Mouse (Mus musculus) liver, embryonic 14.5 days (tissue): ENCODE data around the gene Atg101.

ENCODE experiments used
- CTCF ChIP-seq: IDR thresholded peaks from 2 replicates; pipeline ENCODE4 v1.5.1; 2016; ENCODE audit warnings: antibody characterized with exemption, low read depth, control low read depth
- EP300 ChIP-seq: IDR thresholded peaks from 2 replicates; pipeline ENCODE4 v1.6.1; 2016; ENCODE audit warnings: antibody characterized with exemption, low read depth

GRCm38 (mm10) chr15:101308440-101309348 is 24.6 kb downstream of the Atg101 start:
- TF ChIP-seq CTCF, result no peak
- TF ChIP-seq EP300, result no peak
